ENCODE assay signal across 8 mouse cellular contexts in the genomic region with DNA sequence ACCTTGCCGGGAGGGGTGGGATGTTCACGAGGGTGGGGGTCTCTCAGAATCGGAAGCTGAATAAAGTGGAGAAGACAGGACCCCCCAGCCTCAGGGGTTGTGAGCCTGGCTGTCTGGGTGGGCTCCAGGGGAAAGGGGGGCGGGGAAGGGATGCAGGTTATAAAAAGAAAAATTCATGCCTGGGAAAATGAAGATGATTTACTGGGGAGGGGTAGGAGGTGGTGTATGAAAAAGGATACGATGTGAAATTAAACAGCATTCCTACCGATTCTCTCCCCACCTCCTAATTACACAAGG. TPM values are rescaled to one million over a fixed set of nuclear protein-coding genes. Genes with fewer than 3 reads are reported as not detected.
DNase-seq lines count a peak whose midpoint lies in the region; ATAC-seq lines count a peak whose summit lies in the region.

No protein-coding gene starts in this region.

- WGBS in liver, embryonic 13.5 days (ENCODE audit: insufficient replicate concordance): 2% methylated on average over 6 of the region's 6 CpGs

- H3K9ac ChIP-seq in liver, embryonic 13.5 days: 0 out of 2 replicates have a peak overlapping the region, but pooled peaks have one; percentile 17

- peaks cover 5% of the 10 kb centered on the region; the same call in 1 of the 2 replicates for H3K9me3 ChIP-seq in megakaryocyte, embryonic 14.5 days
- no peaks in the 10 kb centered on the region for H3K9me3 ChIP-seq in liver, embryonic 13.5 days (replicated peaks)

- H3K4me3 ChIP-seq in megakaryocyte, embryonic 14.5 days (replicated peaks): peak overlapping the region; percentile 85
- peak overlapping the region; percentile 58 for H3K4me3 ChIP-seq in liver, embryonic 13.5 days (replicated peaks)

- H3K36me3 ChIP-seq in megakaryocyte, embryonic 14.5 days (replicated peaks; ENCODE audit: low read length): no peaks in the 10 kb centered on the region
- H3K36me3 ChIP-seq in liver, embryonic 13.5 days: no peaks in the 10 kb centered on the region

- H3K4me2 ChIP-seq in liver, embryonic 13.5 days: peak overlapping the region; percentile 64

- H3K4me1 ChIP-seq in megakaryocyte, embryonic 14.5 days: peaks cover 5% of the 10 kb centered on the region; the same call in 1 of the 2 replicates
- no peaks in the 10 kb centered on the region; the same call in 1 of the 2 replicates for H3K4me1 ChIP-seq in liver, embryonic 13.5 days (replicated peaks)

- H3K27ac ChIP-seq in liver, embryonic 13.5 days: no peak overlapping the region

- ATAC-seq in megakaryocyte, adult 5-6 weeks (ENCODE audit: poor library complexity, severe bottlenecking): no peak
- ATAC-seq in liver, embryonic 13.5 days (ENCODE audit: low read depth): no peak

- H3K27me3 ChIP-seq in megakaryocyte, embryonic 14.5 days (replicated peaks): peaks cover 42% of the 10 kb centered on the region
- H3K27me3 ChIP-seq in liver, embryonic 13.5 days: peaks cover 40% of the 10 kb centered on the region

- peak; percentile 50 for DNase-seq in cerebellum, adult 9-10 months
- DNase-seq in cerebellum, postnatal 36 days: no peak
- no peak for DNase-seq in liver, embryonic 13.5 days
- no peak for DNase-seq in thymus, postnatal 14 days
- no peak for DNase-seq in ovary, postnatal 14 days (ENCODE audit: low spot score)
- DNase-seq in spleen, postnatal 10 days (ENCODE audit: low spot score in 2 of 2): no peak

RNA-seq across cellular contexts. Expression of gene Erc2, which starts 0.6 kb away (rescaled TPM):
- 0.10 TPM in 1 of 2 replicates, not detected in the other for polyA plus RNA-seq in megakaryocyte, embryonic 14.5 days (2012; ENCODE audit: insufficient read depth, low replicate concordance)
- total RNA-seq in megakaryocyte, adult 5-6 weeks (2015): 0.04 and 0.09 TPM in 2 replicates
- 0.16 TPM in 1 of 2 replicates, not detected in the other for total RNA-seq in megakaryocyte, adult 5-6 weeks (2017)
- 0.82 and 0.89 TPM in 2 replicates for polyA plus RNA-seq in liver, embryonic 13.5 days (2015; fragmentation: Nextera tagmentation; extraction: Ambion mirVana)
